8 mouse cellular contexts compared by ENCODE assay signal in genomic region chr7:3414888-3415287, GRCm38 (mm10). TPM values are rescaled to one million over a fixed set of nuclear protein-coding genes. Genes with fewer than 3 reads are reported as not detected.
DNase-seq lines count a peak whose midpoint lies in the region; ATAC-seq lines count a peak whose summit lies in the region.

No protein-coding gene starts in this region.

- peak; percentile 40 for DNase-seq in thymus, postnatal 4 days
- no peak for DNase-seq in thymus, postnatal 25 days
- peak; percentile 17 for DNase-seq in embryonic facial prominence, embryonic 14.5 days (ENCODE audit: low spot score)
- DNase-seq in liver, embryonic 13.5 days: no peak
- DNase-seq in neural tube, embryonic 11.5 days (ENCODE audit: low spot score): peak; percentile 61
- DNase-seq in B cell, adult 2 months: no peak
- DNase-seq in layer of hippocampus, adult 18-20 months (ENCODE audit: low spot score in 2 of 2): no peak

- no peak overlapping the region for H3K27ac ChIP-seq in embryonic facial prominence, embryonic 14.5 days (replicated peaks; ENCODE audit: low read depth, low read length)
- H3K27ac ChIP-seq in hindbrain, embryonic 13.5 days: no peak overlapping the region
- no peak overlapping the region for H3K27ac ChIP-seq in liver, embryonic 13.5 days
- no peak overlapping the region for H3K27ac ChIP-seq in neural tube, embryonic 11.5 days (ENCODE audit: low read depth, low read length)

- peaks cover 70% of the 10 kb centered on the region for H3K27me3 ChIP-seq in embryonic facial prominence, embryonic 14.5 days (replicated peaks; ENCODE audit: control insufficient read depth, insufficient read depth, low read length)
- peaks cover 82% of the 10 kb centered on the region for H3K27me3 ChIP-seq in hindbrain, embryonic 13.5 days
- H3K27me3 ChIP-seq in liver, embryonic 13.5 days: peaks cover 94% of the 10 kb centered on the region
- H3K27me3 ChIP-seq in neural tube, embryonic 11.5 days (ENCODE audit: control insufficient read depth, insufficient read depth, low read length): peaks cover 58% of the 10 kb centered on the region

- H3K9me3 ChIP-seq in embryonic facial prominence, embryonic 14.5 days (ENCODE audit: control insufficient read depth, low read length): no peaks in the 10 kb centered on the region
- H3K9me3 ChIP-seq in hindbrain, embryonic 13.5 days: no peaks in the 10 kb centered on the region
- no peaks in the 10 kb centered on the region for H3K9me3 ChIP-seq in liver, embryonic 13.5 days (replicated peaks)
- no peaks in the 10 kb centered on the region for H3K9me3 ChIP-seq in neural tube, embryonic 11.5 days (ENCODE audit: control insufficient read depth, low read length)

- peak overlapping the region; percentile 56 for H3K4me3 ChIP-seq in embryonic facial prominence, embryonic 14.5 days (ENCODE audit: low read depth, low read length)
- H3K4me3 ChIP-seq in hindbrain, embryonic 13.5 days: peak overlapping the region; percentile 61
- peak overlapping the region; percentile 54 for H3K4me3 ChIP-seq in liver, embryonic 13.5 days (replicated peaks)
- H3K4me3 ChIP-seq in neural tube, embryonic 11.5 days (ENCODE audit: low read depth, low read length): peak overlapping the region; percentile 56

- H3K36me3 ChIP-seq in embryonic facial prominence, embryonic 14.5 days (ENCODE audit: control insufficient read depth, insufficient read depth, low read length): no peaks in the 10 kb centered on the region
- H3K36me3 ChIP-seq in hindbrain, embryonic 13.5 days: no peaks in the 10 kb centered on the region
- no peaks in the 10 kb centered on the region for H3K36me3 ChIP-seq in liver, embryonic 13.5 days
- no peaks in the 10 kb centered on the region for H3K36me3 ChIP-seq in neural tube, embryonic 11.5 days (ENCODE audit: control insufficient read depth, insufficient read depth, low read length)

- no peak for ATAC-seq in embryonic facial prominence, embryonic 14.5 days (ENCODE audit: low read depth)
- 0 out of 2 replicates have a peak, but pooled peaks have one; percentile 6 for ATAC-seq in hindbrain, embryonic 13.5 days (ENCODE audit: low FRiP score)
- no peak for ATAC-seq in liver, embryonic 13.5 days (ENCODE audit: low read depth)
- ATAC-seq in neural tube, embryonic 11.5 days (ENCODE audit: insufficient read depth, low FRiP score, low TSS enrichment): no peak

- 0% methylated on average over 19 of the region's 47 CpGs for WGBS in embryonic facial prominence, embryonic 14.5 days
- WGBS in hindbrain, embryonic 13.5 days: 1% methylated on average over 47 of the region's 47 CpGs
- WGBS in liver, embryonic 13.5 days (ENCODE audit: insufficient replicate concordance): under 1% methylated on average over 47 of the region's 47 CpGs
- WGBS in neural tube, embryonic 11.5 days: under 1% methylated on average over 43 of the region's 47 CpGs

- peaks cover 10% of the 10 kb centered on the region; the same call in 1 of the 2 replicates for H3K4me1 ChIP-seq in embryonic facial prominence, embryonic 14.5 days (ENCODE audit: control insufficient read depth, insufficient read depth, low read length)
- peaks cover 29% of the 10 kb centered on the region for H3K4me1 ChIP-seq in hindbrain, embryonic 13.5 days (replicated peaks)
- 0 out of 2 replicates have a peak, but pooled peaks cover 8% of the 10 kb centered on the region for H3K4me1 ChIP-seq in liver, embryonic 13.5 days (replicated peaks)
- peaks cover 2% of the 10 kb centered on the region; the same call in 1 of the 2 replicates for H3K4me1 ChIP-seq in neural tube, embryonic 11.5 days (ENCODE audit: control insufficient read depth, insufficient read depth, low read length)

- H3K9ac ChIP-seq in embryonic facial prominence, embryonic 14.5 days (ENCODE audit: low read depth, low read length): peak overlapping the region; percentile 67
- peak overlapping the region; percentile 79 for H3K9ac ChIP-seq in hindbrain, embryonic 13.5 days
- H3K9ac ChIP-seq in liver, embryonic 13.5 days: no peak overlapping the region
- peak overlapping the region; percentile 50 for H3K9ac ChIP-seq in neural tube, embryonic 11.5 days (ENCODE audit: low read length)

- peak overlapping the region; percentile 100 for H3K4me2 ChIP-seq in embryonic facial prominence, embryonic 14.5 days (ENCODE audit: low read depth, low read length)
- H3K4me2 ChIP-seq in hindbrain, embryonic 13.5 days: peak overlapping the region; percentile 94
- H3K4me2 ChIP-seq in liver, embryonic 13.5 days: peak overlapping the region; percentile 70
- H3K4me2 ChIP-seq in neural tube, embryonic 11.5 days (ENCODE audit: low read depth): peak overlapping the region; percentile 98

RNA-seq across cellular contexts. Expression of gene Cacng6, which starts 9.1 kb away (rescaled TPM):
- polyA plus RNA-seq in embryonic facial prominence, embryonic 14.5 days (2014; fragmentation: Nextera tagmentation; extraction: Ambion mirVana): 13.0 and 14.5 TPM in 2 replicates
- 0.13 and 0.16 TPM in 2 replicates for polyA plus RNA-seq in hindbrain, embryonic 13.5 days (2015; fragmentation: Nextera tagmentation; extraction: Ambion mirVana)
- 0.28 and 0.30 TPM in 2 replicates for polyA plus RNA-seq in liver, embryonic 13.5 days (2015; fragmentation: Nextera tagmentation; extraction: Ambion mirVana)
- polyA plus RNA-seq in neural tube, embryonic 11.5 days (2014; fragmentation: Nextera tagmentation; extraction: Ambion mirVana): 1.4 and 1.6 TPM in 2 replicates
- 1 to 10 TPM; 1.3 to 1.5 TPM for total RNA-seq in layer of hippocampus, adult 18-20 months (2021)

RNA-seq across cellular contexts. Expression of gene Cacng8, which starts 24.4 kb away (rescaled TPM):
- 1.3 and 3.3 TPM in 2 replicates for polyA plus RNA-seq in embryonic facial prominence, embryonic 14.5 days (2014; fragmentation: Nextera tagmentation; extraction: Ambion mirVana)
- 12.4 and 12.9 TPM in 2 replicates for polyA plus RNA-seq in hindbrain, embryonic 13.5 days (2015; fragmentation: Nextera tagmentation; extraction: Ambion mirVana)
- 0.10 TPM in 1 of 2 replicates, not detected in the other for polyA plus RNA-seq in liver, embryonic 13.5 days (2015; fragmentation: Nextera tagmentation; extraction: Ambion mirVana)
- 4.9 and 5.1 TPM in 2 replicates for polyA plus RNA-seq in neural tube, embryonic 11.5 days (2014; fragmentation: Nextera tagmentation; extraction: Ambion mirVana)
- 100 to 1,000 TPM; 368 to 411 TPM for total RNA-seq in layer of hippocampus, adult 18-20 months (2021)

Comparison
In these comparisons a context has a peak if more than half of its experiments do, and no peak if none do; other contexts are left out.
1. DNase-seq: peak in thymus, postnatal 4 days (single experiment), embryonic facial prominence, embryonic 14.5 days (single experiment) and neural tube, embryonic 11.5 days (single experiment); none in thymus, postnatal 25 days (single experiment), liver, embryonic 13.5 days (single experiment), B cell, adult 2 months (0 of 2) and layer of hippocampus, adult 18-20 months (0 of 2).
2. Peak in every context shown above with its lines, with median percentiles within 50 percentile points of each other: H3K4me2 ChIP-seq and H3K4me3 ChIP-seq.